Mouse (Mus musculus) stomach, embryonic 16.5 days (tissue): ENCODE results near the gene Gm28778. TPM values are rescaled to one million over a fixed set of nuclear protein-coding genes. Genes with fewer than 3 reads are reported as not detected.
"Not testable (repeated sequence)": the region's sequence is repeated elsewhere in the genome, so short reads cannot be mapped to it uniquely, and the experiment has no call there.

Experiments used
- ATAC-seq: fragments of 200-750 bp; cut with Nextera tagmentation; 2 replicates; pipeline ENCODE4 v1.8.0; 2017; ENCODE audit warnings: moderate number of reproducible peaks, moderate TSS enrichment; ENCODE audit not compliant: insufficient read depth, low FRiP score
- H3K27ac ChIP-seq: fragments of 300-500 bp; sonication (generic); 2 replicates; pipeline ENCODE4 v1.5.1; 2014; ENCODE audit warnings: low read length
- H3K27me3 ChIP-seq: fragments of 300-500 bp; sonication (generic); 2 replicates; pipeline ENCODE4 v1.6.1; 2014; ENCODE audit warnings: low read length, control low read depth, mixed read lengths; ENCODE audit not compliant: control insufficient read depth, insufficient read depth
- H3K36me3 ChIP-seq: fragments of 300-500 bp; sonication (generic); 2 replicates; pipeline ENCODE4 v1.6.1; 2014; ENCODE audit warnings: low read length; ENCODE audit not compliant: control insufficient read depth, insufficient read depth
- H3K4me1 ChIP-seq: fragments of 300-500 bp; sonication (generic); 2 replicates; pipeline ENCODE4 v1.6.1; 2014; ENCODE audit warnings: low read length, control low read depth, mixed read lengths; ENCODE audit not compliant: control insufficient read depth, insufficient read depth
- H3K4me2 ChIP-seq: fragments of 300-500 bp; sonication (generic); 2 replicates; pipeline ENCODE4 v1.6.1; 2014; ENCODE audit warnings: low read depth, low read length, mixed read lengths
- H3K4me3 ChIP-seq: fragments of 300-500 bp; sonication (generic); replicated peaks from 2 replicates; pipeline ENCODE4 v1.5.1; 2014; ENCODE audit warnings: mild to moderate bottlenecking, low read length
- H3K9ac ChIP-seq: fragments of 300-500 bp; sonication (generic); 2 replicates; pipeline ENCODE4 v1.6.1; 2014; ENCODE audit warnings: low read length
- H3K9me3 ChIP-seq: fragments of 300-500 bp; sonication (generic); replicated peaks from 2 replicates; pipeline ENCODE4 v1.6.1; 2016; ENCODE audit warnings: low read length, control low read depth; ENCODE audit not compliant: control insufficient read depth
- WGBS: fragments of 180-500 bp; shearing (Covaris S2); extraction: QIAGEN DNeasy Blood & Tissue Kit; methylation state at CpG from one replicate; pipeline ENCODE4 v1.1.7; 2014; 5-methylcytosine and 5-hydroxymethylcytosine counted together
- polyA plus RNA-seq: library from polyadenylated mRNA; unstranded; fragments of >200 nt; fragmentation: Nextera tagmentation; extraction: Ambion mirVana; gene quantifications from 2 replicates; pipeline ENCODE4 v1.2.1, GENCODE M21; 2015

Gm28778 gene
- polyA plus RNA-seq, 1 experiment from 2014 or later = not detected

GRCm38 (mm10) chr1:53323254-53323653 is 26.3 kb downstream of the Gm28778 start:
- Histone ChIP-seq H3K27ac (no peak overlapping the region), H3K27me3 (no peaks in the 10 kb centered on the region), H3K36me3 (peaks cover 4% of the 10 kb centered on the region; the same call in 1 of the 2 replicates), H3K9me3 (no peaks in the 10 kb centered on the region), H3K4me2 (no peak overlapping the region), H3K9ac (no peak overlapping the region), H3K4me3 (no peak overlapping the region), H3K4me1 (no peaks in the 10 kb centered on the region)
- 84% methylated on average over 5 of the region's 5 CpGs for WGBS
- ATAC-seq = no peak

DNA sequence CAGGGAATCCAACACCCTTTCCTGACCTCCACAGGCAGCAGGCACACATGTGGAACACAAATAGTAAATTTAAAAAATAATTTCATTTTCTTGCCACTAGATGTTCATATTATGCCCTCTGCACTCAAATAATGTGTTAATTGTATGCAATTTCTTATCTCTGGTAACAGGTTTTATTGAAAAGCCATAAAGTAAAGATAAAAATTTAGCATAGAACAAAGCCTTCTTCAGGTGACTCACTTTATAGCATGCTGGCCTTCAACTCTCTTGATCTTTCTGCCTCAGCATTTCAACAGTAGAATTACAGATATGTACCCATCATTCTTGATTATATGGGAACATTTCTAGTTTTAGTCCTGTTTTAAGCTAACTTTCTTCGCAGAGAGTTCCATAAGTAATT is 27.4 kb downstream of the Gm28778 start:
- 93% methylated on average over 1 of the region's 1 CpGs for WGBS
- Histone ChIP-seq H3K4me1 (no peaks in the 10 kb centered on the region), H3K4me2 (no peak overlapping the region), H3K9me3 (no peaks in the 10 kb centered on the region), H3K4me3 (no peak overlapping the region), H3K27me3 (no peaks in the 10 kb centered on the region), H3K9ac (no peak overlapping the region), H3K36me3 (peaks cover 4% of the 10 kb centered on the region; the same call in 1 of the 2 replicates), H3K27ac (no peak overlapping the region)
- ATAC-seq = no peak

DNA sequence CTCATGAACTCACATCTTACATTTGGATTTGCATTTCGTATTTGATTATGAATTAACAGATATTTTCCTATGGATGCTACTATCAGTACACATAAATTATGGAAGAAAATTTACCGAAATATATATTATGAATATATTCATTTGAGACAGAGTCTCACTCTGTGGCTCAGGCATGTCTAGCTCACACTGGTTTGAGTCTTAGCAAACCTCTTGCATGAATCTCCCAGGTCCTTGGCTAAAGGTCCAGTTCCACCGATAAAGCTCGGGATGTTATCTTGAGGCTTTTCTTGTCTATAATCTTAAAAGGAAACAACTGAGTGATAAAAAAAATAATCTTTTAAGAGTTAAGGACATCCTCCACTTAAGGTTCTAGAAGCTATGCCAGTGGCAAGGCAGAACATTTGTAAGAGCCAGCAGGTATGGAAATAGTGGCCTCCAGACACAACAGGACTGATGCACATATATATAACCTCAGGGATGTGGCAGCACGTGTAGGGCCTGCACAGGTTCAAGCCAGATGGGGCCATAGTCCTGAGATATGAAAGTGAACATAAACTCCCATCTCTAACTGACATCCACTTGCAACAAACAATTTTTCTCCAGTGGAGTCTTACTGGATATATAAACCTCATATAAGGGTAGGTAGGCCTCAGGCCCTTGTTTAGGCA is 28.1 kb downstream of the Gm28778 start:
- no peak overlapping the region for H3K9ac ChIP-seq
- H3K36me3 ChIP-seq = peaks cover 4% of the 10 kb centered on the region; the same call in 1 of the 2 replicates
- no peaks in the 10 kb centered on the region for H3K4me1 ChIP-seq
- no peak overlapping the region for H3K4me2 ChIP-seq
- no peak for ATAC-seq
- H3K9me3 ChIP-seq = no peaks in the 10 kb centered on the region
- no peak overlapping the region for H3K27ac ChIP-seq
- 85% methylated on average over 5 of the region's 5 CpGs for WGBS
- no peaks in the 10 kb centered on the region for H3K27me3 ChIP-seq
- H3K4me3 ChIP-seq = no peak overlapping the region

- not testable (repeated sequence) for H3K9ac ChIP-seq, H3K4me2 ChIP-seq, H3K27me3 ChIP-seq, H3K9me3 ChIP-seq, H3K4me1 ChIP-seq, H3K36me3 ChIP-seq, H3K27ac ChIP-seq, H3K4me3 ChIP-seq, ATAC-seq
- 59% methylated on average over 5 of the region's 5 CpGs for WGBS
Measured at GRCm38 (mm10) chr1:53333527-53333926, 36.6 kb downstream of the Gm28778 start.

DNA sequence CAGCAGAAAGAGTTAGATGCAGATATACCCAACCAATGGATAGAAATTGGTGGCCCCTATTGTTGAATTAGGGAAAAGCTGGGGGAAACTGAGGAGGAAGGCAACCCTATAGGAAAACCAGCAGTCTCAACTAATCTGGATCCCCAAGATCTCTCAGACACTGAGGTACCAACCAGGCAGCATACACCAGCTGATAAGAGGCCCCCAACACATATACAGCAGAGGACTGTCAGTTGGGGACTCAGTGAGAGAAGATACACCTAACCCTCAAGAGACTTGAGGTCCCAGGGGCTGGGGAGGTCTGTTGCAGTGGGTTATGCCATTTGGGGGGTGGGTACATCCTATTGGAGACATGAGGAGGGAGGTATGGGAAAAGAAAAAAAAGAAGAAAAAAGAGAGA is 38.6 kb downstream of the Gm28778 start:
- ATAC-seq = no peak
- Histone ChIP-seq H3K36me3 (no peaks in the 10 kb centered on the region), H3K9ac (no peak overlapping the region), H3K27ac (no peak overlapping the region), H3K4me3 (no peak overlapping the region), H3K4me1 (no peaks in the 10 kb centered on the region), H3K4me2 (no peak overlapping the region), H3K27me3 (no peaks in the 10 kb centered on the region), H3K9me3 (no peaks in the 10 kb centered on the region; the same call in 1 of the 2 replicates)

GRCm38 (mm10) chr1:53337403-53337802 is 40.5 kb downstream of the Gm28778 start:
- not testable (repeated sequence) for H3K4me3 ChIP-seq, H3K9me3 ChIP-seq, H3K36me3 ChIP-seq, ATAC-seq, H3K9ac ChIP-seq, H3K27ac ChIP-seq, H3K4me1 ChIP-seq, H3K4me2 ChIP-seq, H3K27me3 ChIP-seq
- 65% methylated on average over 2 of the region's 2 CpGs for WGBS

- WGBS = 96% methylated on average over 2 of the region's 2 CpGs
- no peaks in the 10 kb centered on the region for H3K27me3 ChIP-seq
- no peak overlapping the region for H3K9ac ChIP-seq
- H3K4me2 ChIP-seq = no peak overlapping the region
- H3K4me3 ChIP-seq = no peak overlapping the region
- ATAC-seq = no peak
- H3K4me1 ChIP-seq = no peaks in the 10 kb centered on the region
- peaks cover 28% of the 10 kb centered on the region for H3K36me3 ChIP-seq
- H3K27ac ChIP-seq = no peak overlapping the region
- peaks cover 8% of the 10 kb centered on the region for H3K9me3 ChIP-seq
Measured at GRCm38 (mm10) chr1:53341071-53341470, 44.2 kb downstream of the Gm28778 start.

DNA sequence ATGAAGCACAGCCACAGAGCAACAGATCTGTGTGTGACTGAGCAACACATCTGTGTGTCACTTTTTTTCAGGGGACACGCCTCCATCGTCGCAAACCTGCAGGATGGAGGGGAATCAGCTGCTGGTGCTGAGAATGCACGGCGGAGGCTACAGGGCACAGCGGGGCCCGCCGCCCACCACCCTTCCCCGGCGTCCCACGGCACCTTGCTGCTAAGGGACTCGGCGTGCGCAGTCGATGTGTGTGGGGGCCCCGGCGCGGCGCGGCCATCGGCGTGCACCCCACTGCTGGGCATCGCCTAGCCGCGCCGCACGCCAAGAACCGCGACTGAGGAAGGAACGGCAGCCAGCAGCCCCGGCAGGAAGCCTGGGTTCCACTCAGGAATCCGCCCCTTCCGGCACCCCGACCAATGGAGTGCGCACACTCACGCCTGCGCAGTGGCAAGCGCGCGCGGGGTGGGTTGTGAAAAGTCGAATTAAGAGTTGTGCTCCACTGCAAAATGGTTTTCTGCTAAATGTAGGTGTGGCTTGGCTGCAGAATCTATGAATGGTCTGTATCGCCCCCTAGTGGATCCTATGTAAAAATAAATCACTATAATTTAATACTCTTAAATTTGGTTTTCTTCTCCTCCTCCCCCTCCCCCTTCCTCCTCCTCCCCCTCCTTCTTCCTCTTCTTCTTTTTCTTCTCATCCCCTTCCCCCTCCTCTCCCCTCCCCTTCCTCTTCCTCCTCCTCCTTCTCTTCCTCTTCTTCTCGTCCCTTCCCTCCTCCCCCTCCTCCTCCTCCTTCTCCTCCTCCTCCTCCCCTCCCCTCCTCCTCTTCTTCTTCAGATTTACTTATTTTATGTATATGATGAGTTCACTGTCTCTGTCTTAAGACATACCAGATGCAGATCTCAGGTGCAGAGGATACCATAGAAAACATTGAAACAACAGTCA is 55.7 kb downstream of the Gm28778 start, which contains the start of the genes Asdurf, Gm28551 and Asnsd1:
Gene Asdurf, minus strand, starts transcription at position 293 of the 935 bp plus-strand sequence.
Gene Gm28551, minus strand, starts transcription at position 341 of the 935 bp plus-strand sequence.
Gene Asnsd1, minus strand, starts transcription at position 426 of the 935 bp plus-strand sequence.
- no peaks in the 10 kb centered on the region for H3K9me3 ChIP-seq
- peak; percentile 100 for ATAC-seq
- WGBS = 0% methylated on average over 42 of the region's 44 CpGs
- H3K9ac ChIP-seq = peak within 1 kb of the TSS; percentile 97
- no peaks in the 10 kb centered on the region for H3K27me3 ChIP-seq
- peaks cover 5% of the 10 kb centered on the region; the same call in 1 of the 2 replicates for H3K4me1 ChIP-seq
- H3K36me3 ChIP-seq = peaks cover 14% of the 10 kb centered on the region
- peak within 1 kb of the TSS; percentile 58 for H3K4me2 ChIP-seq
- peak within 1 kb of the TSS; percentile 86 for H3K27ac ChIP-seq
- H3K4me3 ChIP-seq = peak within 1 kb of the TSS; percentile 92

DNA sequence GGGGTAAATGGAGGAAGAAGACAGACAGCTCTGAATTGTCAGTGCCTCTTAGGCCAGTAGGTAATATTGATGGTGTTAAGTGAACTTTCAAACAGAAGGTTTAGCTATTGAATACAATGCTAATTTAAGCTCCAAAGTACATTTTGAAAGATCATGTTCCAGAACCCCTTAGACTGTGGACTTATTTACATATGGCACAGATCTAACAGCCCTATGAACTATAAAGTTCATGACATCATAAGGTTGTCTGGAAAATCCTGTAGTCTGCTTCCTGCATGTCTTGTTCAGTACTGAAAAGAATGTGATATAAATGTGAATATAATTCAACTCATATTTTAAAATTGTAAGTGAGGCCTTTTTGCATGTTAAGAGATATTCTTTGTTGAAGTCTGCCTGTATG is 62.1 kb downstream of the Gm28778 start:
- Histone ChIP-seq H3K4me1 (no peaks in the 10 kb centered on the region), H3K9ac (no peak overlapping the region), H3K27me3 (no peaks in the 10 kb centered on the region), H3K9me3 (no peaks in the 10 kb centered on the region), H3K4me2 (no peak overlapping the region), H3K36me3 (no peaks in the 10 kb centered on the region), H3K4me3 (no peak overlapping the region), H3K27ac (no peak overlapping the region)
- no peak for ATAC-seq
